Comparison of ENCODE assay signal across 10 mouse cellular contexts in genomic region chr6:93140331-93140731, GRCm38 (mm10).
A peak's percentile ranks its signal among the peaks of the same experiment; 100 is the strongest.
DNase-seq lines count a peak whose midpoint lies in the region; ATAC-seq and TF ChIP-seq lines count a peak whose summit lies in the region.
"Had no signal": no experiment of that assay in that cellular context is flagged by ENCODE, and none has a peak within 500 bp of the region (broad histone marks: within the 10 kb centered on the region; RNA-seq: fewer than 3 reads in every experiment).

No protein-coding gene starts in this region.

- H3K4me3 ChIP-seq in embryonic facial prominence, embryonic 14.5 days (ENCODE audit: low read depth, low read length), result no peak overlapping the region
- H3K4me3 ChIP-seq in embryonic facial prominence, embryonic 10.5 days, result no peak overlapping the region
- no peak overlapping the region for H3K4me3 ChIP-seq in hindbrain, postnatal 0 days (ENCODE audit: low read length)
- H3K4me3 ChIP-seq in neural tube, embryonic 15.5 days (replicated peaks), result no peak overlapping the region
- no peak overlapping the region for H3K4me3 ChIP-seq in cerebellum, adult 2 months (replicated peaks; ENCODE audit: insufficient read depth, low read depth, low read length)
- H3K4me3 ChIP-seq: embryonic facial prominence, embryonic 12.5 days had no signal

- no peaks in the 10 kb centered on the region for H3K9me3 ChIP-seq in embryonic facial prominence, embryonic 14.5 days (ENCODE audit: control insufficient read depth, low read length)
- H3K9me3 ChIP-seq in embryonic facial prominence, embryonic 10.5 days, result no peaks in the 10 kb centered on the region
- no peaks in the 10 kb centered on the region for H3K9me3 ChIP-seq in hindbrain, postnatal 0 days (ENCODE audit: low read length)
- no peaks in the 10 kb centered on the region for H3K9me3 ChIP-seq in neural tube, embryonic 15.5 days (replicated peaks)
- H3K9me3 ChIP-seq: embryonic facial prominence, embryonic 12.5 days had no signal

- no peak overlapping the region for H3K9ac ChIP-seq in embryonic facial prominence, embryonic 14.5 days (ENCODE audit: low read depth, low read length)
- no peak overlapping the region for H3K9ac ChIP-seq in hindbrain, postnatal 0 days (replicated peaks; ENCODE audit: low read length)
- H3K9ac ChIP-seq in neural tube, embryonic 15.5 days (replicated peaks), result no peak overlapping the region
- H3K9ac ChIP-seq: embryonic facial prominence, embryonic 12.5 days had no signal

- no peaks in the 10 kb centered on the region for H3K27me3 ChIP-seq in embryonic facial prominence, embryonic 14.5 days (replicated peaks; ENCODE audit: control insufficient read depth, insufficient read depth, low read length)
- H3K27me3 ChIP-seq in embryonic facial prominence, embryonic 10.5 days (replicated peaks; ENCODE audit: low read depth, poor library complexity, severe bottlenecking), result no peaks in the 10 kb centered on the region
- no peaks in the 10 kb centered on the region for H3K27me3 ChIP-seq in hindbrain, postnatal 0 days (ENCODE audit: insufficient read depth, low read length)
- no peaks in the 10 kb centered on the region for H3K27me3 ChIP-seq in neural tube, embryonic 15.5 days (replicated peaks)
- H3K27me3 ChIP-seq in cerebellum, adult 2 months (ENCODE audit: control insufficient read depth, insufficient read depth, low read length), result no peaks in the 10 kb centered on the region
- H3K27me3 ChIP-seq: embryonic facial prominence, embryonic 12.5 days had no signal

- no peak for TF ChIP-seq POLR2A in cerebellum, adult 2 months (IDR thresholded peaks at IDR 0.05; ENCODE audit: borderline replicate concordance, insufficient read depth, low read length)

- H3K27ac ChIP-seq in embryonic facial prominence, embryonic 14.5 days (replicated peaks; ENCODE audit: low read depth, low read length), result no peak overlapping the region
- H3K27ac ChIP-seq in embryonic facial prominence, embryonic 10.5 days (replicated peaks), result no peak overlapping the region
- H3K27ac ChIP-seq in hindbrain, postnatal 0 days, result no peak overlapping the region
- H3K27ac ChIP-seq in neural tube, embryonic 15.5 days (replicated peaks), result no peak overlapping the region
- H3K27ac ChIP-seq in cerebellum, adult 2 months (ENCODE audit: insufficient read depth, low read length), result no peak overlapping the region
- H3K27ac ChIP-seq: embryonic facial prominence, embryonic 12.5 days had no signal

- no peak overlapping the region for H3K4me2 ChIP-seq in embryonic facial prominence, embryonic 14.5 days (ENCODE audit: low read depth, low read length)
- no peak overlapping the region for H3K4me2 ChIP-seq in hindbrain, postnatal 0 days (ENCODE audit: low read depth, low read length)
- no peak overlapping the region for H3K4me2 ChIP-seq in neural tube, embryonic 15.5 days
- H3K4me2 ChIP-seq: embryonic facial prominence, embryonic 12.5 days had no signal

- 17% methylated on average over 4 of the region's 4 CpGs for WGBS in embryonic facial prominence, embryonic 14.5 days
- WGBS in embryonic facial prominence, embryonic 10.5 days, result 24% methylated on average over 4 of the region's 4 CpGs
- 20% methylated on average over 4 of the region's 4 CpGs for WGBS in hindbrain, postnatal 0 days
- WGBS in neural tube, embryonic 15.5 days, result 26% methylated on average over 4 of the region's 4 CpGs
- WGBS in cerebellum, adult 2 months, result 23% methylated on average over 4 of the region's 4 CpGs

- intact Hi-C loops in left cerebral cortex, postnatal 10 days (cut with DNase I), result no loop called here

- ATAC-seq in embryonic facial prominence, embryonic 14.5 days (ENCODE audit: low read depth), result peak; percentile 87
- ATAC-seq in hindbrain, postnatal 0 days, result peak; percentile 87; the same call in 1 of the 2 replicates
- peak; percentile 47 for ATAC-seq in neural tube, embryonic 15.5 days (ENCODE audit: low FRiP score)

- peak; percentile 75 for DNase-seq in embryonic facial prominence, embryonic 14.5 days (ENCODE audit: low spot score)
- DNase-seq in embryonic facial prominence, embryonic 10.5 days (ENCODE audit: low spot score), result no peak
- peak; percentile 29 to 53 for DNase-seq in left cerebral cortex, postnatal 10 days (ENCODE audit: extremely low spot score in 1 of 2, low spot score in 2 of 2)
- no peak for DNase-seq in left cerebral cortex, adult 18-20 months (ENCODE audit: low spot score in 2 of 2)
- peak; percentile 45 for DNase-seq in hindbrain, postnatal 0 days (ENCODE audit: low spot score)
- no peak for DNase-seq in cerebellum, adult 18-20 months
- DNase-seq in cerebellum, adult 2 months, result no peak
- DNase-seq: adrenal gland, adult 2 months had no signal

- H3K4me1 ChIP-seq in embryonic facial prominence, embryonic 14.5 days (ENCODE audit: control insufficient read depth, insufficient read depth, low read length), result no peaks in the 10 kb centered on the region
- H3K4me1 ChIP-seq in embryonic facial prominence, embryonic 10.5 days, result peaks cover 12% of the 10 kb centered on the region
- H3K4me1 ChIP-seq in hindbrain, postnatal 0 days (ENCODE audit: insufficient read depth, low read length), result no peaks in the 10 kb centered on the region
- H3K4me1 ChIP-seq in neural tube, embryonic 15.5 days, result no peaks in the 10 kb centered on the region
- no peaks in the 10 kb centered on the region for H3K4me1 ChIP-seq in cerebellum, adult 2 months (ENCODE audit: control insufficient read depth, insufficient read depth, low read length)

- H3K36me3 ChIP-seq in embryonic facial prominence, embryonic 14.5 days (ENCODE audit: control insufficient read depth, insufficient read depth, low read length), result no peaks in the 10 kb centered on the region
- H3K36me3 ChIP-seq in embryonic facial prominence, embryonic 10.5 days (replicated peaks), result no peaks in the 10 kb centered on the region
- H3K36me3 ChIP-seq in hindbrain, postnatal 0 days (ENCODE audit: insufficient read depth, low read length), result no peaks in the 10 kb centered on the region
- no peaks in the 10 kb centered on the region for H3K36me3 ChIP-seq in neural tube, embryonic 15.5 days
- H3K36me3 ChIP-seq: embryonic facial prominence, embryonic 12.5 days had no signal

- no peak for TF ChIP-seq CTCF in hindbrain, postnatal 0 days (IDR thresholded peaks at IDR 0.05; ENCODE audit: low read depth)
- no peak for TF ChIP-seq CTCF in cerebellum, adult 2 months (IDR thresholded peaks at IDR 0.05; ENCODE audit: borderline replicate concordance, insufficient read depth, low read depth, low read length)

Comparison
In these comparisons a context has a peak if more than half of its experiments do, and no peak if none do; other contexts are left out.
1. DNase-seq: peak in embryonic facial prominence, embryonic 14.5 days (single experiment), left cerebral cortex, postnatal 10 days (2 of 2) and hindbrain, postnatal 0 days (single experiment); none in embryonic facial prominence, embryonic 10.5 days (single experiment), left cerebral cortex, adult 18-20 months (0 of 2), cerebellum, adult 18-20 months (0 of 2) and cerebellum, adult 2 months (0 of 2).
2. Peak in every context shown above with its lines, with median percentiles within 50 percentile points of each other: ATAC-seq.